Mouse (Mus musculus): ENCODE measurements around the gene Gm5136. TPM values are rescaled to one million over a fixed set of nuclear protein-coding genes. Genes with fewer than 3 reads are reported as not detected.

Gm5136 gene
- total RNA-seq, 2 experiments from 2014 or later, result 2.9 to 5.1 TPM

DNA sequence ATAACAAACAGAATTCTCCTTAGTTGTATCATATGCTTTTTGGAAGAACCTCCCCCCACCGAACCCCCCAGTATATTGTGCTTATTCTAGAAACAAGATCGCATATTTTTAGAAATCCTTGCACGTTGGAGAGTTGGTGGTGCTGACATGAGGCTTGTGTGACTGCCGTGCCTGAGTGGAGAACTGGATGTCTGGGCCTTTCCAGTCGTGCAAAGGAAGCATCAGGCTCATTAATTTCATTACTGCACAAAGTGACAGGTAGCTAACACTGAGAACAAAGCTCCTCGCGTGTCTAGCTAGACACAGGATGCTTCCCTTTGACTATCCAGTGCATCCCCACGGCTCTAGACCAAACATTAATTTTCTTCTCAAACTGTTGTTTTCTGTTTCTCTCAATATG lies 47.1 kb downstream of the Gm5136 start:
- intact Hi-C loops (cut with DNase I), result no loop called here
- DNase-seq (ENCODE audit: low spot score in 2 of 2), result no peak

DNA sequence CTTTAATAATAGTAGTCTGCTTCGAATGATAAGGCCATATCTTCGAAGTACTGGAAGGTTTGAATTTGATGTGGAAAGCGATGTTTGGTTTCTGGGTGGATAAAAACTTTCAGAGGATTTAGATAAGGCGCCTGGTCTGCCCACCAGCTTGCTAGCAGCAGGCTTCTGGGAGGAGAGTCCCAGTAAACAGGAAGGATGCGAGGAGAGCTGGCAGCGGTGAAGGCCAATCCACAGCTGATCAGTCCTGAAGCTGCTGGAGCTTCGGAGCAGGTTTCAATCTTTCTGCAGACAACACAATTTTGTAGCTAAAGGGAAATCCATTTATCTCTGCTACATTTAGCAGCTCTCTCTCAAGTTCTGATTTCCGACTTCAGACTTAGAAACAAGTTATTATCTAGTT lies 47.9 kb downstream of the Gm5136 start:
- intact Hi-C loops (cut with DNase I), result no loop called here
- DNase-seq (ENCODE audit: low spot score in 2 of 2), result no peak

DNA sequence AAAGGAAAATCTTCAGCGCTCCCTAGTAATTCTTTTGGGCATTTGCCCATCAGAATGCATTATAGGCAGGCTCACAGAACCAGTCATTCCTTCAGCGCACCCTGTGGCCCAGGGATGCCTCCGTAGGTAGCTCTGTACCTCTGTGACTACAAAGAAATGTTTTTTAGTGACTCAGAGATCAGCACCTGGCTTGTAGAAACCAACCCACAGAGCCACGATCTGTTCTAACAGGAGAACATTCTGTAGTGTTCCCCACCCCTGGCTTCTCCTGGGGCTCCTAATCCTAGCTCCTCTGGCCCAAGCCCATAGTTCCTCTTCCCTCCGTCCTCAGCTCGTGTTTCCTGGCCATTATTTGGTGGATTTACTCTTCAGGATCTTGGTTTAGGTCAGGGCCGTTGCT lies 50.8 kb downstream of the Gm5136 start:
- intact Hi-C loops (cut with DNase I), result no loop called here
- DNase-seq (ENCODE audit: low spot score in 2 of 2), result no peak

Data from left cerebral cortex, postnatal 25 days (tissue).